Mouse (Mus musculus) cerebellum, adult 11-12 months (tissue): Measurements from ENCODE around the gene Rilpl1.
"Not testable (repeated sequence)": the region's sequence is repeated elsewhere in the genome, so short reads cannot be mapped to it uniquely, and the experiment has no call there.

Source experiments
- DNase-seq: peaks from one replicate; pipeline ENCODE4 v3.0.0; 2022

The Rilpl1 gene

DNA sequence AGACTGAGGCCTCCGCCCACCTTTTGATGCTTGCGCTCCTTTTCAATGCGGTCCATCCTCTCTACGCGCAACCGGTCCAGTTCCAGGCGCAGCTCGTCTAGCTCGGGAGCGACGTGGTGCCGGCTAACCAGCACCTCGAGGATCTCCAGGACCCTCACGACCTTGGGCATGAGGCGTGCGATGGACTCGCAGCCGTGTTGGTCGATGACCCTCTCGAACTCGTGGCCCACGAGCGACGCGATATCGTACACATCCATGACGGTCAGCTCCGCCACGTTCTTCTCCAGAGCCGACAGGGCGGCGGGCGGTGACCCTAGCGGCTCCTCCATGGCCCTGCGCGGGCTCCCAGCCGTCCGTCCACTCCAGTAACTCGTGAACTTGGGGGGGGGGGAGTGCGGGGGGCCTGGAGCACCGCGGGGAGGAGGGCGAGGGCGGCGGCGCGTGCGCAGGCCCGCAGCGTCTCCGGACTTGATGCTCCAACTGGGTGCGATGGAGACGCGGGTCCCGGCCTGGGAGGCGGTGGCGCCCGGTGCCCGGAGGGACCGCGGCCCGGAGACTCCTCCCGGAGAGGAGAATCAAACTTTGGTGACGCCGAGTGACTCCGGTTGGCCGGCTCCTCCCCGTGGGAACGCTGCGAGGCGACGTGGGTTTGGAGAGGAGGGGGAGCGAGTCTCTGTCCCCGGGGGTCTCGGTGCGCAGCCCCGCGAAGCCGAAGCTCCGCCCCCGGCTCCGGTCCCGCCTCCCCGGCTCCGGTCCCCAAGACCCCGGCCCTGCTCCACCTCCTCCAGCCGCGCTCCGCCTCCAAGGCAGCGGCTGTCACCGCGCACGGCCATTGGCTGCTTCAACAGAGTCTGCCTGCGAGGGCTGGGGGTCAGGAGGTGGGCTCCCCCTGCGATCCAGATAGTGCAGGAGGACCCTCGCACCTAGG, at the start of gene Rilpl1:
Gene Rilpl1, minus strand, starts transcription at position 737 of the 928 bp plus-strand sequence.
- peak; percentile 72 for DNase-seq

DNA sequence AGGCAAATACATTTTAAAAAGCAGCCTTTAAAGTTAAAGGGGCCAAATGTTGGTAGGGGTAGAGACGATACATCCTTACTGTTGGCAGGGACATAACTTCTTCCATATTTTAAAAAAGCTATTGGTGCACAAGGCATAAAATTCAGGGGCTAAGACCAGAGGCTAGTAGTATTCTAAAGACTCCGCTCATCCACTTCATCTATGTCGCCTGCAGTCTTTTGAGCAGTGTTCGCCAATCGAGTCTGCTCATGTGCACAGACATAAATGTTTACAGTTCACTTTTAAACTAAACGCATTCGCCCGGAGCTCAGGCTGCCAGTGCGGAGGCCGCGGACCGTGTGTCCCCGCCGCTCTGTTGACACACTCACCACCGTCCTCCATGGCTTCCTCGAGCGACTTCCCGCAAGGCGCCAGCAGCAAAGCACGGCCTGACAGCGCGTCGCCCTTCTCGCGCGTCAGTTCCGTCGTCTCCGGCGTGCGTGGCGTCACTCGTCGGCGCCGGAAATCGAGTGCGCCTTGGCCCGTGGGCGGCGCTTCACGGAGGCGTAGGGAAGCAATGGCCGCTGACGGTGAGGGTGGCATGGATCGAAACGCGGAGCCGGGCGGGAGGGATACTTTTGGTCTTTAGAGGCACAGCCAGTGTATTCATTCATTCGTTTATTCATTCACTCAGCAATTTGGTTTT, 47.6 kb upstream of the Rilpl1 start, which contains the start of the genes Eif2b1 and Gtf2h3:
Gene Eif2b1, minus strand, starts transcription at position 499 of the 685 bp plus-strand sequence.
Gene Gtf2h3, plus strand, starts transcription at position 508 of the 685 bp plus-strand sequence.
- peak; percentile 89 for DNase-seq

DNA sequence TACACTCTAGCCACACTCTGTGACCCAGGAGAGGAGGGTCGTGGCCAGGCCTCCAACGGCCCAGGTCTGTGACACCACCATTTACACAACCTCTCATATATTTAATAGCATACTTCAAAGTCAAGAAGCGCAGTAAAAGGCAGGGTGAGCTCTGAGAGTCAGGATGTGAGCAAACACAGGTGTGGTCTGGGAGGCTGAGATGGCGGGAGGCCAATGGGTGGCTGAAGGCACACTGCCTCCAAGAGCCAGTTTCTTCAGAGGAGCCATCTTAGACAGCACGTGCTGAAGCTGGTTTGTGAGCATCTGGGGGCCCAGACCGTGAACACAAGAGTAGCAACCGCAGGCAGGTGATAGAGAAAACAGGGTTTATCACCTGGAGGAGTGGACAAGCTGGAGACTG, 44.3 kb upstream of the Rilpl1 start:
- no peak for DNase-seq

DNA sequence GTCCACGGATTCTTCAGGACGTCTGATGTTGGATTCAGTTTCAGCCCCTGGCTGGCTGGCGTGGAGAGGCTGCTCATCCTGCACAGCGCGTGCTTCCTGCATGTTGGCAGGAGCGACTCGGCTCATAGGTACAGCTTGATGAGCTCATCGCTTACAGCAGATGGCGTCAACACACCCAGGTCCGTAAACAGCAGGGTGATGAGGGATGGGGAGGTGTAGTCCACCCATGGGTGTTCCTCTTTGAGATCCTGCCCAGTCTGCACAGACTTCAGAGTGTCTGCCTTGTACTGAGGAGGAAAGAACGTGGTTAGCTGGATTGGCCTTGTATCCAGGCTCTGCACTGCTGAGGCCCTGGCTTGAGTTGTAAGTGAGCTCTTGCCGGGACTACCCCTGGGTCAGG, 39.9 kb upstream of the Rilpl1 start:
- peak; percentile 84 for DNase-seq

DNA sequence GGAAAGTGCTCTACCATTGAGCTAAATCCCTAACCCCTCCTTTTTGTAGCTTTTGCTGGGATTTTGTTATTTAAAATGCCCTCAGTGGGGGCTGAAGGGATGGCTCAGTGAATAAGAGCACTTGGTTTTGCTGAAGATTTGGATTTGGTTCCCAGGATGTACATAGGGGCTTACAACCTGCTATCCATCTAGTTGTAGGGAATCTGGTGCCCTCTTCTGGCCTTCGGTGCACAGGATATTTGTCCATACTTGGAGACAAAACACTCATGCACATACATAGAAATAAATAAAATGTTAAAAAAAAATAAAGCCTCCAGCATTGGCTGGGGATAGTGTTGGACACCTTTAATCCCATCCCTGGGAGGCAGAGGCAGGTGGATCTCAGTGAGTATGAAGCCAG, 24.0 kb upstream of the Rilpl1 start:
- DNase-seq = no peak

DNA sequence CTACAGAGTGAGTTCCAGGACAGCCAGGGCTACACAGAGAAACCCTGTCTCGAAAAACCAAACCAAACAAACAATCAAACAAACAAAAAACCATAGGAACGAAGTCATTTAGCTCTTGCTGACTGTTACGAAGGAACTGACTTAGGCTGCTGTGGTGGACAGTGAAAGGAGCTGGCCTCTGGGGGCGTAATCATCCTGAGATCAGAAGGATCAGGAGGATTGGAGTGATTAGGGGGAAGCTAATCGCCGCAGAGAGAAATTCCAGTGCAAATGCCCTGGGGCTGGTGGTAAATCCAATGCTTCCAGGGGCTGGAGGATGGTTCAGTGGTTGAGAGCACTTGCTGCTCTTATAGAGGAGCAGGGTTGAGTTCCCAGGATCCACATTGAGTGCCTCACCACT, 22.4 kb upstream of the Rilpl1 start:
- no peak for DNase-seq

DNA sequence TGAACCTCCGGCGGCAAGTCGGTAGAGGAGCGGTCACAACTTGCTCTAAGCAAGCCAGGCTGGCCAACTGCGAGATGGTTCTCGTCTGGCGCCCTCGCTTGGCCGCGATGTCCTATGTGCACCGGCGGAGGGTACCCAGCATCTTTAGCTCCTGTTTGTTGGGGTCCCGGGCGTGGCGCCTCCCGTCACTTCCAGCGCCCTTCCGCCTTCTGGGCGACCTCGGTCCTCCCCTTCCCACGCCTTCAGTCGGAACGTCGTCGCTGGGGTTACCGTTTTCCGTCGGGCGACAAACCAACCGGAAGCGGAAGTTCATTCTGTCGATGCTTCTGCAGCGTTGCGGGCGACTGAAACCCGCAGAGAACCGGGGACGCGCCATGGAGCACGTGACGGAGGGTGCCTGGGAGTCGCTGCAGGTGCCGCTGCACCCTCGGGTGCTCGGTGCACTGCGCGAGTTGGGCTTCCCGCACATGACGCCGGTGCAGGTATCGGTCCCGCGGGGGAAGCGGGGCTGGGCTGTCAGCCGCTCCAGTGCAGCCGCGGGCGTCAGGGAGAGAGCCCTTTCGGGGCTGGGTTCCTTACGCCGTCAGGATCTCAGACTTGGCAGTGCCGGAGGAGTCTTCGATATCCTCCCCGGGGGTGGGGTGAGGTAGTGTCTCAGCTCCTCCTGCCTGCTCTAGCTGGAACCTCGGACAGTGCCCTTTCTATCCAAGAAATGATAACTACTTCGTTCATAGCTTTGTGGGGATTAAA, 21.5 kb upstream of the Rilpl1 start, which contains the start of gene Ddx55:
Gene Ddx55, plus strand, starts transcription at position 307 of the 750 bp plus-strand sequence.
- peak; percentile 87 for DNase-seq

DNA sequence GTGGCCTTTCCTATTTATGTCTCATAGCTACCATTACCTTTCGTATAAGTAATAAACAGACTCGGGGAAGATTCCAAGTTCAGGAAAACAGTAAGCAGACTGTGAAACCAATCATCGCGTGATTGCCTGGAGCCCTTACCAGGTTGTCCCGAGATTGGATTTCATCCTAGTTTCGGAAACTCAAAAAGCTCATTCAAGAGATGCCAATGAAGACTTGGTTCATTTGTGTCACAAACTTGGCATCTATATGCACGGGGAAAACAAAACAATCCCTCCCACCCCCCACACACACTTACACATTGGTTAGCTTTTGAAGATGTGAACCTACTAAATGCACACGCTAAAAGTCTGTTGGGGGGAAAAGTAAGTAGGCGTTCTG, 20.9 kb upstream of the Rilpl1 start:
- no peak for DNase-seq

DNA sequence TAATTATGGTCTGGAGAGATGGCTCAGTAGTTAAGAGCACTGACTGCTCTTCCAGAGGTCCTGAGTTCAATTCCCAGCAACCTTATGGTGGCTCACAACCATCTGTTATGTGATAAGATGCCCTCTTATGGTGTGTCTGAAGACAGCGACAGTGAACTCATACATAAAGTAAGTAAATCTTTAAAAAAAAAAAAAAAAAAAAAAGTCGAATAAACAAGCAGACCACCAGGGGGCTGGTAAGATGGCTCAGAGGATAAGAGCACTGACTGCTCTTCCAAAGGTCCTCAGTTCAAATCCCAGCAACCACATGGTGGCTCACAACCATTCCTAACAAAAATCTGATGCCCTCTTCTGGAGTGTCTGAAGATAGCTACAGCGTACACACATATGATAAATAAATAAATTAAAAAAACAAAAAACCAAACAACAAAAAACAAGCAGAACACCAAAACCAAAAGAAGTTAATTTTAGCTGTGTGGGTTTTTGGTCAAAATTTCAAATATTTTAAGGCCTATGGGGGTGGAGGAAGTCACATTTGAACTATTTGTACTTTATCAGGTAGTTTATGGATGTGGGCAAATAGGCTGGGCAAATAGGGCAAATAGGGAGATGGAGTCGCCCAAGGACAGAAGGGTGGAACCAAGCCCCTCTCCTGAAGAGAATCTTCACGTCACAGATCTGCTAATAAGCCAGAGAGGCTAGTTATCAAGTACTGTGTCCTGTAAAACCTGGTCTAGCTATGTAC, 20.3 kb upstream of the Rilpl1 start:
- not testable (repeated sequence) for DNase-seq

DNA sequence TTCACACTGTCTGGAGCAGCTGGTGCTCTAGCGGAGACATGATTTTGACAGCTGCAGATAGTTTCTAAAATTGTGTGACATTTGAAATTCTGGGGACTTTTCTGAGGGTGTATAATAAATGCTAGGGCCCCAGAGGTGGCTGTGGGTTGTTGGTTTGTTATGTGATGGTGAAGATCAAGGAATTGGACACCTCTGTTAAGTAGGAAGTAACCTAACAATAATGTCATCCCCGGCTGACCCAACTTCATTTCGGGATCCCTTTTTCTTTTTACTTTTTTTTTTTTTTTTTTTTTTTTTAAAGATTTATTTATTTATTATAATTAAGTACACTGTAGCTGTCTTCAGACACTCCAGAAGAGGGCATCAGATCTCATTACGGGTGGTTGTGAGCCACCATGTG, 19.5 kb upstream of the Rilpl1 start:
- DNase-seq = not testable (repeated sequence)

DNA sequence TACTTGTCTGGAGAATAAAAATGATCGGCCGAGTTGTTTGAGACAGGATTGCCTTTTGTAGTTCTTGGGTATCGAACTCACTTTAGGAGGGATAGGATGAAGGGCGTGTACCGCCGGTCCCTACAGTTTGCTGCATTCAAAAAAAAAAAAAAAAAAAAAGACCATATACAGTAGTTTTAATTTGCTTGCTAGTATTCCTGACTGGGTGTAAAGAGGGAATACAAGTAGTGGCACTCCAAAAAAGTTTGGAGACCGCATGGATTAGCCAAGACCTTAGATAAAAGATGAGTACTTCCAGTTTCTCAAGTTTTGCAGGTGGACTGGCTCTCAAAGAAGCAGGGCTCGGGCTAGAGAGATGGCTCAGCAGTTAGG, 10.4 kb upstream of the Rilpl1 start:
- DNase-seq = no peak

DNA sequence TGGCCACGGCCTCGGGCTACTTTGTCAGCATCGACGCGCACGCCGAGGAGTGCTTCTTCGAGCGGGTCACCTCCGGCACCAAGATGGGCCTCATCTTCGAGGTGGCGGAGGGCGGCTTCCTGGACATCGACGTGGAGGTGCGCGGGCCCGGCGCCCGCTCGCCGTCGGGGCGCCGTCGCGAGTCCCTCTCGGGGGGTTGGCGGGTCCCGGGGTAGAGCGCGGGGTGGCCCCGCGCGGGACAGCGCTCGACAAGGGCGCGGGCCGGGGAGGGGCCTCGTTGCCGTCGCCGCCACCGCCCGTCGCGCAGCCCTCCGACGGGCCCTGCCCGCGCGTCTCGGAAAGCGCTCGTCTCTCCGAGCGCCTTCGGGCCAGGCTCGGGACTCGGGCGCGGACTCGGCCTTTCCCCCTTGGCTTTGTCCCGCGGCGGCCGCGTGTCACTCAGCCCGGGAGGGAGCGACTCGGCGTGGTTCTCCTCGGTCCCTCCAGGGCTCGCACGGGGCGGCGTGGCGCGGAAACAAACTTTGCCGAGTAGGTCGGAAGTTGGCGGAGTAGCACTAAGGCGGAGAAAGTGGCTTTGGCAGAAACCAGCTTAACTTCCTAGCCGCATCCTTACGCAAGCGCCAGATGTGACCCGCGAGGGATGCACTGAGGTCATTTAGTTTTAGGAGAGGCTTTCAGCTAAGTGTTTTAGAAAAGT, 9.9 kb upstream of the Rilpl1 start:
- DNase-seq = peak; percentile 67

DNA sequence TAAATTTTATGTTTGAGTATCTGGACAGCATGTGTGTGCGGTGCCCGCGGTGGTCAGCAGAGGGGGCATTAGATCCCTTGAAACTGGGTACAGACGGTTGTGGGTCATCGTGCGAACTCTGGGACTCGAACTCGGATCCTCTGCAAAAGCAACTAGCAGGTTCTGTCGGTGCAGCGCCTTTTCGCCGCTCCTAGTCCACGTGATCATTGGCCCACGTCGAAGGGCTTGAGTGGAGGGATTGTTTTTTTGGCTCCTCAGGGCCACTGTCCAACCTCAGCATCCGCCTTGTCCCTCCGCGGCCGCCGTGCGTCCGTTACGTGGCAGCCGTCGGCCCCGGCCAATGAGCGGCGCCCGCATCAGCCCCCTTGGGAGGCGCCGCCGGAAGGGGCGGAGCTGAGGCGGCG, 9.2 kb upstream of the Rilpl1 start, which contains the start of gene Tmed2:
Gene Tmed2, plus strand, starts transcription at position 313 of the 404 bp plus-strand sequence.
- peak; percentile 98 for DNase-seq

DNA sequence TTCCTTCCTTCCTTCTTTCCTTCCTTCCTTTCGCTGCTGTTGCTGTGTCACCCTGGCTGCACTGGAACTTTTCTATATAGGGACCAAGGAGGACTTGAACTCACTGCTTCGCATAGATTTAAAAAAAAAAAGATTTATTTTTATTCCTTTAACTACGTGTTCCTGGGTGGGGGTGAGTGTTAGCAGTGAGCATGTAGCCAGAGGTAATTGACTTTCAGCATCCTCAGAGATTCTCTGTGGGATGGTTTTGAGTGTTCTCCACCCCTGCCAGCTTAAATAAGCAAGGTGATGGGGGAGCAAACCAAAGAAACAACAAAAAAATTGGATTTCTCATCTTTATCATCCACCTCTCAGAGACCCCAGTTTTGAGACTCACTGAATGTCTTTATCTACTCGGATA, 8.7 kb upstream of the Rilpl1 start:
- no peak for DNase-seq

DNA sequence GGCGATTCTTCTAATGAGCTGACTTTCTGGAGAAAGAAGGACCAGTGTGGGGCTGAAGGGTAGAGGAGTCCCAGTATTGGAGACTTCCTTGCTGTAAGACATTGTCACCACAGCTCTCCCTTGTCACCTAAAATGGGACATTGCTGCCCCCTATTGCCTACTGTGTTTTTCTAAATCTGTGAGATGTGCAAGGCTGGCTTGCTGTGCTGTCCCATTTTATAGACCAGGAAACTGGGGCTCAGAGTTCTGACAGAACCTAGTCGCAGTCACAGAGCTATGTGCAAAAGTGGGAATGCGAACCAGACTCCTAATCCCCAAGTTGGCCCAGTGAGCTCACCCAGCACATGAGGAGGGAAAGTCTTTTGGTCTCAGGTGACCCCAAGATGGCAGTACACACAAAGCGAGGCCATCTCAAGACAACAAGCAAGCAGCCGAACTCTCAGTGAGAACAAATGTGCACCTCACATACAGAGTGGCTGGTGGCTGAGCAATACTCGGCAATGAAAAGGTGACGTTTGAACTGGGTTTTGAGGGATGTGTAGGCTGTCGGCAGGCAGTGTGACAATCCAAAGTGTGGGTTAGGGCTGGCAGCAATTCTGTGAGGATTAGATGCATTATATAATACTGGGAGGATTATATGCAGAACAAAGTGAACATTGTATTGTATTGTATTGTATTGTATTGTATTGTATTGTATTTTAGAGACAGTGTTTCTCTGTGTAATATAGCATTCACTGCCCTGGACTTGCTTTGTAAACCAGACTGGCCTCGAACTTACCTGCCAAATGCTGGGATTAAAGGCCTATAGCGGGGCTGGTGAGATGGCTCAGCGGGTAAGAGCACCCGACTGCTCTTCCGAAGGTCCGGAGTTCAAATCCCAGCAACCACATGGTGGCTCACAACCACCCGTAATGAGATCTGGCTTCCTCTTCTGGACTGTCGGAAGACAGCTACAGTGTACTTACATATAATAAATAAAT, 7.9 kb upstream of the Rilpl1 start:
- DNase-seq = peak; percentile 47

DNA sequence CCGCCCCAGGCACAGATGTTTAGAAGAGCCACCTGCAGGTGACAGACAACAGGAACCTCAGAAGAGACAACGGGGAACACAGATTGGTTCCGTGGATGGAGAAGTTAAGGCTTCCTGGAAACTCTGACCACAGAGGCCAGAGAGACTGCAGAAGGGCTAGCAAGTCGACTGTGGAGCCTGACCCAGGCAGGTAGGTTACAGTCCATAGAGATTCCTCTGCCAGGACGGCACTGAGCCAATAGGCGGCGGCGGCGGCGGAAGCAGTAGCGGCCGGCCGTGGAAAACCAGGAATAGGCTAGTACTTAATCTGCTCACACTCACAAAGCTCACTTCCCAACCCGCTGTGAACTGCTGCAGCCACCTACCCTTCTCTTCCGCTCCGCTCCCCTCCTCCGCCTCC, 5.6 kb upstream of the Rilpl1 start:
- DNase-seq = peak; percentile 44

DNA sequence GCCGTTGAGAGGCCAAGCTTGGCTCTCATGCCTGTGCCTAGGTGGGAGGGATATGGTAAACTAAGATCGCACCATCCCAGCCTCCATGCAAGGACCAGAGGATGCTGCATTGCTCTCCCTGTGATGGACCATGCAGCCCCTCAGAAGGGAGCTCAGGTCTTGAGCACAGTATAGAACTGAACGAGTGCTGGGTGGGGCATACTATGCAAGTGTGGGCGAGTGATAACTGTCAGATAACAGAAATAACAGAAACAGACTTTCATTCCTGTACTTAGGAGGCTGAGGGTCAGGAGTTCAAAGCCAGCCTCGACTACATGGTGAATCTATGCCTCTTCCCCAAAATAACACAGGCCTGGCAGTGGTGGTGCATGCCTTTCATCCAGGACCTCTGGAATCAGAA, 3.8 kb upstream of the Rilpl1 start:
- DNase-seq = no peak

DNA sequence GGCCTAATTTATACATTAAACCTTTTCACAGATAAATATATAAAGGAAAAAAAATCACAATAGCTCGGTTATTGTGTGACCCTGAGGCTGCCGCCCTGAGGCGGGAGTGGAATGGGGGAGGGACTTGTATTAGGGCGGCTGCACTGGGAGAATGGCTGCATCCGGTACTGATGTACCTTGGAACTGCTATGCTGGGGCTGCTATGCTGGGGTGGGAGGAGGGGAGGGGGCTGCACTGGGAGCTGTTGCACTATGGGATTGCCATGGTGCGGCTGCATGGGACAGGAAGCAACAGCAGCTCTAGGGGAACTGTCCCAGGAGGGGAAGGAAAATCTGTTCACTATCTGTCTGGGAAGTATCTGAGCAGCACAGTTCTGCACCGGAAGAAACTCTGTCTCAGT, 1.3 kb upstream of the Rilpl1 start:
- no peak for DNase-seq

DNA sequence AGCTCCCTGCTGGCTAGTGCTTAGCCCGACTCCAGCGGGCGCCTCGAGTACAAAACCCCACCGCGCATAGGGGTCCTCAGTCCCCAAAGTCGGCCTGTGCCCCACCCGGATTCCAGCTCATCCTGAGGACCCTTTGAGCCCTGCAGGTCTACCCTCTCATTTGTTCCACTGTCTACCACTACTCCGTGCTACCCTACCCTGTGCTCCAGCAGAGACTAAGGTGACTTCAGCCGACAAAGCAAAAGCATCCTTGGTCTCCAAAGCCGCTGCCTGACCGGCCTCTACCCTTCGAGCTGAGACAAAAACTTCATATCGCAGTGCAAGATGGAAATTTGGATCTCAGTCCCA, 366 bp upstream of the Rilpl1 start:
- no peak for DNase-seq

DNA sequence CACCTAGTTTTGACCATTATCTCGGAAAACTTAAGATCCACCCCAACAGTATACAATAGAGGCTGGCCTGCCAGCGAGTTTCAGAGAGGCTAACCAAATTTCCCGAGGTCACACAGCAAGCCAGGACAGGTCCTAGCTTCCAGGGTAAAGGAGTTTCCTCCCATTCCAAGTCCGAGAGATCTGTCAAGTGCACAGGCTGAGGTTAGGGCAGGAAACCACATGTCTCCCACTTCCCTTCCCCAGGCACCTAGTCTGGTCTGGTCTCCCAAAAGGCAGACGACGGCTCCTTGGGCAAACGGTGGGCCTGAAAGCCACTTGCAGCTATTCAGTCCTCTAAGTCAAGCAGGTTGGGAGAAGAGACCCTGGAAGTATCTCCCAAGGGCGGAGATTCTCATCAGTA, 1.5 kb downstream of the Rilpl1 start:
- no peak for DNase-seq
